Mouse (Mus musculus): ENCODE measurements around the gene Pik3c2a. TPM values are rescaled to one million over a fixed set of nuclear protein-coding genes. Genes with fewer than 3 reads are reported as not detected.

The Pik3c2a gene
- polyA plus RNA-seq, 1 experiment from 2014 or later: 26.5 TPM

GRCm38 (mm10) chr7:116323331-116323964, 119.8 kb downstream of the Pik3c2a start:
- Histone ChIP-seq H3K27me3 (ENCODE audit: control insufficient read depth, insufficient read depth, low read length) (no peaks in the 10 kb centered on the region), H3K27ac (ENCODE audit: low read depth, low read length) (no peak overlapping the region), H3K36me3 (ENCODE audit: control insufficient read depth, insufficient read depth, low read length) (no peaks in the 10 kb centered on the region), H3K4me1 (replicated peaks; ENCODE audit: control insufficient read depth, insufficient read depth, low read length) (no peaks in the 10 kb centered on the region), H3K4me2 (replicated peaks; ENCODE audit: low read depth, low read length) (no peak overlapping the region), H3K4me3 (ENCODE audit: low read depth, low read length) (no peak overlapping the region), H3K9me3 (ENCODE audit: control insufficient read depth, low read length) (no peaks in the 10 kb centered on the region), H3K9ac (ENCODE audit: low read depth, low read length) (no peak overlapping the region)
- peak; percentile 43; the same call in 1 of the 2 replicates for ATAC-seq (ENCODE audit: low FRiP score)
- peak; percentile 81 for DNase-seq (ENCODE audit: low spot score)
- 39% methylated on average over 10 of the region's 10 CpGs for WGBS

DNA sequence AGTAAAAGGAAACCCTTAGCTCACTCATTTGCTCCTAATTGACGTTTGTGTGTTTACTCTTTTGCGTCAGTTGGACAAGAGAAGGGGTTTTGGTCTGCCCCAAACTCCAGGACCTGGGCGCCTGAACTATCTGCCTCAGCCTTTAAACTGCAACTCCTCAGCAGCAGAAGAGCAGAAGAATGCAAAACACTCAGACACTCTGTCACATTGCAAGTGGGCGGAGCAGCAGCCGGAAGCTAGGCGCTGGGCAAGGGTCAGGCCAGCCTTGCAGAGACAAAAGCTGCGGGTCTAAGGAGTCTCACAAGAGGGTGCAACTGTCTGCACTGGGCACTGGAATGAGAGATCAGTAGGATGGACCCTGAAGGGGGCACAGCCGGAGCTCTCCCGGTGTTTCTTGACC, 133.8 kb downstream of the Pik3c2a start:
- WGBS: 10% methylated on average over 9 of the region's 9 CpGs
- H3K27ac ChIP-seq (ENCODE audit: low read depth, low read length): 0 out of 2 replicates have a peak overlapping the region, but pooled peaks have one; percentile 24
- H3K9me3 ChIP-seq (ENCODE audit: control insufficient read depth, low read length): no peaks in the 10 kb centered on the region
- no peak overlapping the region for H3K9ac ChIP-seq (ENCODE audit: low read depth, low read length)
- H3K27me3 ChIP-seq (ENCODE audit: control insufficient read depth, insufficient read depth, low read length): no peaks in the 10 kb centered on the region
- no peaks in the 10 kb centered on the region for H3K36me3 ChIP-seq (ENCODE audit: control insufficient read depth, insufficient read depth, low read length)
- DNase-seq (ENCODE audit: low spot score): peak; percentile 57
- H3K4me1 ChIP-seq (replicated peaks; ENCODE audit: control insufficient read depth, insufficient read depth, low read length): peaks cover 8% of the 10 kb centered on the region
- no peak for ATAC-seq (ENCODE audit: low FRiP score)
- 0 out of 2 replicates have a peak overlapping the region, but pooled peaks have one; percentile 8 for H3K4me2 ChIP-seq (replicated peaks; ENCODE audit: low read depth, low read length)
- no peak overlapping the region for H3K4me3 ChIP-seq (ENCODE audit: low read depth, low read length)

DNA sequence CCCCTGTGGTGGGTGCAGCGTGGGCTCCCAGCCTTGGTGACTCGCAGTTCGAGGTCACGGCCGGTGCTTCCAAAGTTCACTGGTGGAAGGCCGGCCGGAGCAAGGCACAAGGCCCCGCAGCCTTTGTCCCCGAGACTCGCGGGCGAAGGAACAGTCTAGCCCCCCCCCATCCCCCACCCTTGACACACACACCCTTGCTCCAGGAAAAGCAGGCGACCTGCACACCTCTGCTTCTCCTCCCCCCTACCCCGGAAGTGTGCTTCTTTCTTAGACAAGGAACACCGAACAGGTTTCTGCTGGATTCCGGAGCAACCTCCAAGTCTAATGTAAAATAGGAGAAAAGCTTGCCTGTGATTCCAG, 134.6 kb downstream of the Pik3c2a start:
- ATAC-seq (ENCODE audit: low FRiP score): peak; percentile 6; the same call in 1 of the 2 replicates
- peak overlapping the region; percentile 98 for H3K4me2 ChIP-seq (replicated peaks; ENCODE audit: low read depth, low read length)
- DNase-seq (ENCODE audit: low spot score): no peak
- 0 out of 2 replicates have a peak overlapping the region, but pooled peaks have one; percentile 27 for H3K9ac ChIP-seq (ENCODE audit: low read depth, low read length)
- no peak overlapping the region for H3K27ac ChIP-seq (ENCODE audit: low read depth, low read length)
- WGBS: 2% methylated on average over 15 of the region's 16 CpGs
- H3K36me3 ChIP-seq (ENCODE audit: control insufficient read depth, insufficient read depth, low read length): no peaks in the 10 kb centered on the region
- no peaks in the 10 kb centered on the region for H3K27me3 ChIP-seq (ENCODE audit: control insufficient read depth, insufficient read depth, low read length)
- H3K4me1 ChIP-seq (replicated peaks; ENCODE audit: control insufficient read depth, insufficient read depth, low read length): peaks cover 8% of the 10 kb centered on the region
- no peaks in the 10 kb centered on the region for H3K9me3 ChIP-seq (ENCODE audit: control insufficient read depth, low read length)
- peak overlapping the region; percentile 74 for H3K4me3 ChIP-seq (ENCODE audit: low read depth, low read length)

DNA sequence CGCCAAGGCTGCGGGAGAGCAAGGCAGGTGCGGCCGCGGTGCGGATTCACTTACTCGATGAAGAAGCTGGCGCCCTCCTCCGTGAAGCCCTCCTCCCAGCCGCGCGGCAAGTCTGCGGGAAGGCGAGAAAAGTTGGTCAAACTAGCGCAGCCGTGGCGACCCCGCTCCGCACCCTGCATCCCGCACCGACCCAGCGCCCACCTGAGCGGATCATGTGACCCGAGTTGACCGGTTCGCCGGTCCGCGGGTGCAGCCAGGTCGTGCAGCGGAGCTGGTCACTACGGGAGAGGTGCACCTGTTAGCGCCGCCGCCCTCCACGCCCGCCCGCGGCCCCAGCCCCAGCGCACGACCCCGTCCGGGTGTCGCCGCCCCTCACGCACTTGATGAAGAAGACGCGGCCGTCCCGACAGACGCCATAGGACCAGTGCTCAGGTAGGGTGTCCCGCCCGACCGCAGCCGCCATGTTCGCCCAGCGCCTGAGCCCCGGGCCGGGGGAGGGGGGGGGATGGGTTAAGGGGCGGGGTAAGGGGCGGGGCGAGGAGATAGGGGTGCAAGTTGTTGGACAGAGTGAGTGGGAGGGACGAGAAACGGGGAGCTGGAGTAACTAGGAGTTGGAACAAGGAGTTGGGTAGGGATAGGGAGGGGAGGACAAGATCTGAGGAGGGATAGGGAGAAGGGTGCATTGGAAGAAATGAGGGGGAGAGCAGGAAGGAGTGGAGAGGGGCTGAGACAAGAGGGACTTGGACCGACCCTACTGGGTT, 135.2 kb downstream of the Pik3c2a start, which contains the start of gene Plekha7:
Plekha7 (minus strand) TSS at position 506 of the 761 bp plus-strand sequence.
- DNase-seq (ENCODE audit: low spot score) (peak; percentile 76), ATAC-seq (ENCODE audit: low FRiP score) (peak; percentile 78)
- peak within 1 kb of the TSS; percentile 47; the same call in 1 of the 2 replicates for H3K27ac ChIP-seq (ENCODE audit: low read depth, low read length)
- no peaks in the 10 kb centered on the region for H3K27me3 ChIP-seq (ENCODE audit: control insufficient read depth, insufficient read depth, low read length)
- no peaks in the 10 kb centered on the region for H3K9me3 ChIP-seq (ENCODE audit: control insufficient read depth, low read length)
- H3K36me3 ChIP-seq (ENCODE audit: control insufficient read depth, insufficient read depth, low read length): no peaks in the 10 kb centered on the region
- peak within 1 kb of the TSS; percentile 74 for H3K4me3 ChIP-seq (ENCODE audit: low read depth, low read length)
- under 1% methylated on average over 53 of the region's 65 CpGs for WGBS
- H3K9ac ChIP-seq (ENCODE audit: low read depth, low read length): peak within 1 kb of the TSS; percentile 57
- H3K4me2 ChIP-seq (replicated peaks; ENCODE audit: low read depth, low read length): peak within 1 kb of the TSS; percentile 98
- peaks cover 8% of the 10 kb centered on the region for H3K4me1 ChIP-seq (replicated peaks; ENCODE audit: control insufficient read depth, insufficient read depth, low read length)

DNA sequence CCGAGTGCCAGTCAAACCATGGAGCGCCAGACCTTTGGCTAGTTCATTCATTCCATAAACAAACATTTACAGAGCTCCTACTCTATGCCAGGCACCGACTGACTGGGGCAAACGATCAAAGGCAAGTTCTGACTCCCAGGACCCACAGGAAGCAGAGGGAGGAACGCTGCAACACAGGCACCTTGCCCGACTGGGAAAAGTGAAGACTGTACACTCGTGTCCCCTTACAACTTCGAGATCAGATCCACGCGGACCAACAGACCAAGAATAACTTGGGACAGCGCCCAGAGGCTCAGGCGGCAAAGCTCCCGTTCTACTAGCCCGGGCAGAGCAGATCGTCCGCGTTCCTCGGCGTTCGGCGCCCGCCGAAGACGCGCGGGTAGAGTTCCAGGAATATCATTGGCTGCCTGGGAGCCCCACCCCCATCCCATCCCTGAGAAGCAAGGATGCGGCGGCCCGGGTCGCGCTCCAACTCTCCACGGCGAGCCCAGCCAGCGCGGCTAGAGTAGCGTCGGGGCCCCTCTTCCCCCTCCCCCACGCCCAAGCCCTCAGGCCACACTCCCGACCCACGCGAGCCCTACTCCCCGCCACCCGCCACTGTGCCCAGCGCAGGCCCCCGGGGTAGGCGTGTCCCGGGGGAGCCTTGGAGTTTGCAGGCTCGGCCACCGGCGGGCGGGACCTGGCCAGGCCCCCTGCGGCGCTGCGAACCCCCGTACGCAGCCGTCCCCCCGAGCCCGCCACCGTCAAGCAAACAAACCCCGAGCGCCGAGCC, 136.0 kb downstream of the Pik3c2a start:
- H3K4me1 ChIP-seq (replicated peaks; ENCODE audit: control insufficient read depth, insufficient read depth, low read length): peaks cover 8% of the 10 kb centered on the region
- H3K4me2 ChIP-seq (replicated peaks; ENCODE audit: low read depth, low read length): peak overlapping the region; percentile 98
- under 1% methylated on average over 56 of the region's 63 CpGs for WGBS
- no peaks in the 10 kb centered on the region for H3K27me3 ChIP-seq (ENCODE audit: control insufficient read depth, insufficient read depth, low read length)
- H3K9me3 ChIP-seq (ENCODE audit: control insufficient read depth, low read length): no peaks in the 10 kb centered on the region
- peak overlapping the region; percentile 74 for H3K4me3 ChIP-seq (ENCODE audit: low read depth, low read length)
- H3K9ac ChIP-seq (ENCODE audit: low read depth, low read length): peak overlapping the region; percentile 57
- H3K36me3 ChIP-seq (ENCODE audit: control insufficient read depth, insufficient read depth, low read length): no peaks in the 10 kb centered on the region
- H3K27ac ChIP-seq (ENCODE audit: low read depth, low read length): peak overlapping the region; percentile 47; the same call in 1 of the 2 replicates
- peak; percentile 87 for DNase-seq (ENCODE audit: low spot score)
- peak; percentile 83 for ATAC-seq (ENCODE audit: low FRiP score)

GRCm38 (mm10) chr7:116306601-116307000, 136.6 kb downstream of the Pik3c2a start:
- ATAC-seq (ENCODE audit: low FRiP score) (0 out of 2 replicates have a peak, but pooled peaks have one; percentile 4), DNase-seq (ENCODE audit: low spot score) (no peak)
- 12% methylated on average over 5 of the region's 5 CpGs for WGBS
- no peak overlapping the region for H3K27ac ChIP-seq (ENCODE audit: low read depth, low read length)
- peak overlapping the region; percentile 98 for H3K4me2 ChIP-seq (replicated peaks; ENCODE audit: low read depth, low read length)
- no peak overlapping the region; the same call in 1 of the 2 replicates for H3K9ac ChIP-seq (ENCODE audit: low read depth, low read length)
- H3K36me3 ChIP-seq (ENCODE audit: control insufficient read depth, insufficient read depth, low read length): no peaks in the 10 kb centered on the region
- H3K4me3 ChIP-seq (ENCODE audit: low read depth, low read length): peak overlapping the region; percentile 74
- no peaks in the 10 kb centered on the region for H3K27me3 ChIP-seq (ENCODE audit: control insufficient read depth, insufficient read depth, low read length)
- no peaks in the 10 kb centered on the region for H3K9me3 ChIP-seq (ENCODE audit: control insufficient read depth, low read length)
- H3K4me1 ChIP-seq (replicated peaks; ENCODE audit: control insufficient read depth, insufficient read depth, low read length): peaks cover 8% of the 10 kb centered on the region

DNA sequence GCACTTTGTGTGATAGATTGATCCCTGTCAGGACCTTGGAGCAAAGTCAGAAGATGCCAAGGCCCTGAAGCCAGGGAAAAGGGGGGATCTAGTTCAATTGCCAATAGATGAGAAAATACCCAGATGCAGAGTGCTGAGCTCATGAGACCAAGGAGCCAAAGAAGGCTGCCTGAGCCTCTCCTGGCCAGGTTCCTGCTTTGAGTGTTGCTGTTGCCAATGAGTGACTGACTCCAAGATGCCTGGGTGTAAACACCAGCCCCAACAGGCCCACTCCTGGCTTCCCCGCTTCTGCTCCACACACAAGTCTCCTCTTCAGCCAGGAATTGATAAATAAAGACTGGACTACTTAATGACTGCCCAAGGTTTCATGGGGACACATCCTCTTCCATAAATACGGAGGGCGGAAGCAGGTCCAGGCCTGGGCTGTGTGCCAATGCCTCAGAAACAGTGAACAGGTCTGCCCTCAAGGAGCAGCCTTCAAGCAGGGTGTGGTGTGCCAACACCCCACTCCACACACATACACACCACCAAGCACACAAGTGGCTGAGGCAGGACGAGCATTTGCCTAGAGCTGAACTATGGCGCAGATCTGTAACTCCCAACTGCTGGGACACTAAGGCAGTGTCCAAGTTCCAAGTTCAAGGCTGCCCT, 141.5 kb downstream of the Pik3c2a start:
- Histone ChIP-seq H3K27me3 (ENCODE audit: control insufficient read depth, insufficient read depth, low read length) (no peaks in the 10 kb centered on the region), H3K4me1 (replicated peaks; ENCODE audit: control insufficient read depth, insufficient read depth, low read length) (no peaks in the 10 kb centered on the region), H3K27ac (ENCODE audit: low read depth, low read length) (no peak overlapping the region), H3K4me2 (replicated peaks; ENCODE audit: low read depth, low read length) (no peak overlapping the region), H3K4me3 (ENCODE audit: low read depth, low read length) (no peak overlapping the region), H3K9me3 (ENCODE audit: control insufficient read depth, low read length) (no peaks in the 10 kb centered on the region), H3K9ac (ENCODE audit: low read depth, low read length) (no peak overlapping the region), H3K36me3 (ENCODE audit: control insufficient read depth, insufficient read depth, low read length) (no peaks in the 10 kb centered on the region)
- DNase-seq (ENCODE audit: low spot score) (no peak), ATAC-seq (ENCODE audit: low FRiP score) (no peak)
- 97% methylated on average over 5 of the region's 5 CpGs for WGBS

DNA sequence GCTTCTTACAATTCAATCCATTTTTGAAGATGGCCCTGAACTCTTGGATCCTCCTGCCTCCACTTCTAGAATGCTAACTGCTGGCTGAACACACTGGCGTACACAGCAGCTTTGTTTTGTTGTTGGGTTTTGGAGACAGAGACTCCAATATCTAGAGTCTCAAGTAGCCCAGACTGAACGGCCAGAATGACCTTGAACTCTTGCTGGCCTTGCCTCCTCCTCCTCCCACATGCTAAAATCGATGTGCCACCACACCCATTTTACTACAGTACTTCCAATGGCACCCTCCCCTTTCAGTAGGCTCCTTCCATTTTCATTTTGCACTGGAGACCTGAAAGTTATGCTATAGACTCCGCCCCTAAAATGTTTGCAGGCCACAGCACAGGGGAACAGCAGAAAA, 142.1 kb downstream of the Pik3c2a start:
- H3K9me3 ChIP-seq (ENCODE audit: control insufficient read depth, low read length): no peaks in the 10 kb centered on the region
- no peak for ATAC-seq (ENCODE audit: low FRiP score)
- no peaks in the 10 kb centered on the region for H3K36me3 ChIP-seq (ENCODE audit: control insufficient read depth, insufficient read depth, low read length)
- 88% methylated on average over 4 of the region's 4 CpGs for WGBS
- H3K4me1 ChIP-seq (replicated peaks; ENCODE audit: control insufficient read depth, insufficient read depth, low read length): no peaks in the 10 kb centered on the region
- no peak overlapping the region for H3K4me3 ChIP-seq (ENCODE audit: low read depth, low read length)
- H3K27ac ChIP-seq (ENCODE audit: low read depth, low read length): no peak overlapping the region
- DNase-seq (ENCODE audit: low spot score): no peak
- no peak overlapping the region for H3K9ac ChIP-seq (ENCODE audit: low read depth, low read length)
- no peak overlapping the region for H3K4me2 ChIP-seq (replicated peaks; ENCODE audit: low read depth, low read length)
- H3K27me3 ChIP-seq (ENCODE audit: control insufficient read depth, insufficient read depth, low read length): no peaks in the 10 kb centered on the region

Data from hindbrain, embryonic 11.5 days (tissue).